Mouse (Mus musculus) spleen, postnatal 0 days (tissue): Measurements from ENCODE around the gene 1600012H06Rik. TPM values are rescaled to one million over a fixed set of nuclear protein-coding genes. Genes with fewer than 3 reads are reported as not detected.

Experiments used
- polyA plus RNA-seq: library from polyadenylated mRNA; unstranded; fragments of >200 nt; fragmentation: Nextera tagmentation; extraction: Ambion mirVana; gene quantifications from 2 replicates; pipeline ENCODE4 v1.2.1, GENCODE M21; 2015

Gene 1600012H06Rik
- 14.3 and 15.2 TPM in 2 replicates for polyA plus RNA-seq

DNA sequence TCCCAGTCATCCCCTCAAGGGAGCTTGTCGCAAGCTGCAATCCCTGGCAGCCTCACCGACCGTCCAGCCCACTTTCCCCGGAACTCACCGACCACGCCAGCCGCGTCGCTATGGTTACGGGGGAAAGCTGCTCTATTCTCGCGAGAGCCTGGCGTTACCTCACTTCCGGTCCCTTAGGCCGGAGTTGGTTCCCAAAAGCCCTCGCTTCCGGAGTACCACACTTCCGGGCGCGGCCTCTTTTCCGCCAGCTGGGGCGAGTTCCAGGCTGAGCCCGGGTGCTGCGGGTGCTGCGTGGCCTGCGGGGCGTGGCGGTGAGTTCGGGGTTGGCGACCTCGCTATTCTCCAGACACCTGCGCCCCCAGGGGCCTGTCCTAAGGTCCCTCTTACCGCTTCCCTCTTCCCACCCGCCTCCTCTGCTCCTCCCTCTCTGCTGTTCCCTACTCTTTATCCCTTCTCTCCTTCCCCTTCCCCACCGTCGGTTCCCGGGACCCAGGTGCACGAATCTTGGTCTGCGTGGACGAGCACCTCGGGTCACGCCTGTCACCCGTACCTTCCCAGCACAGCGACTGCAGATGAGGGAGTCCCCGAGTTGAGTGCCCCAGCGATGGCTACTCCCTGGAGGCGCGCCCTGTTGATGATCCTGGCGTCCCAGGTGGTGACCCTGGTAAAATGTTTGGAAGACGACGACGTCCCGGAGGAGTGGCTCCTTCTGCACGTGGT, at the start of gene 1600012H06Rik, which contains the start of gene Wdr27:
TSS of gene 1600012H06Rik (plus strand) at position 176 of the 720 bp plus-strand sequence.
TSS of gene Wdr27 (minus strand) at position 150 of the 720 bp plus-strand sequence.

DNA sequence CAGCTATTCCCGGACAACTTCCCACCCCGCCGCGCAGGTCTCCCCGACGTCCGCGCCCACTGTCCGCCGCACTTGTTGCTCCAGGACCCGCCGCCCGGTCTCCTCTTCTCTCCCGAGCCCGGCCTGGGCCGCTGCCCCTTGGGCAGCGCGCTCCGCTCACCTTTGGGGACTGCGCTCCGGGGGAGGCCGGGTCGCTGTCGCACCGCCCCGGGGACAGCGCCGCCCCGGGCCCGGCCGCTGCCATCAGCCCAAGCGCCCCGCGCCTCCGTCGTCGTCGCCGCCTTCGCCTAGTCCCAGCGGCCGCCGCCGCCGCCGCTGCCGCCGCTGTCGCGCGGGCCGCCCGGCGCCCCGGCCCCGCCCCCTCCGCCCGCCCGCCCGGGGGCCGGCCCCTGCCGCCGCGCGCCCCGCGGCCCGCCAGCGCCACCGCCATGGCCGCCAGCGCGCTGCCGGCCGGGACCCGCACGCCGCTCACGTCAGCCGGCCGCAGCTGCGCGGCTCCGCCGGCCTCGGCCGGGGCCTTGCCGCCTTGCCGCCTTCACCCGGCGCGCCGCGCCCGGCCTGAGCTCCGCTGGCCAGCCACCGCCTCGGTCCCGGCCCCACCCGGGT, 18.1 kb downstream of the 1600012H06Rik start, which contains the start of gene Phf10:
TSS of gene Phf10 (minus strand) at position 323 of the 606 bp plus-strand sequence.

GRCm38 (mm10) chr17:14978362-14979038, 35.5 kb downstream of the 1600012H06Rik start, which contains the start of the genes 9030025P20Rik and Gm3417:
Gene 9030025P20Rik (plus strand): TSS chr17:14978468.
Gene Gm3417 (minus strand): TSS chr17:14978790.

Other genes starting within 250 kb of the 1600012H06Rik start
- gene Thbs2, start 248.9 kb upstream of the 1600012H06Rik start, polyA plus RNA-seq: 6.6 and 9.0 TPM in 2 replicates
- gene Wdr27, start within 50 bp of the 1600012H06Rik start, polyA plus RNA-seq: 3.1 and 3.4 TPM in 2 replicates
- gene Phf10, start 18.1 kb downstream of the 1600012H06Rik start, polyA plus RNA-seq: 88.7 and 100 TPM in 2 replicates
- gene 9030025P20Rik, start 35.3 kb downstream of the 1600012H06Rik start, polyA plus RNA-seq: 5.7 and 8.3 TPM in 2 replicates
- gene Gm3417, start 35.6 kb downstream of the 1600012H06Rik start, polyA plus RNA-seq: 2.5 and 4.3 TPM in 2 replicates
- gene Gm3435, start 67.0 kb downstream of the 1600012H06Rik start, polyA plus RNA-seq: 4.5 and 7.6 TPM in 2 replicates
- gene Ermard, start 98.0 kb downstream of the 1600012H06Rik start, polyA plus RNA-seq: 46.4 and 50.9 TPM in 2 replicates
- gene Tcte3, start 98.3 kb downstream of the 1600012H06Rik start, polyA plus RNA-seq: 12.9 and 14.5 TPM in 2 replicates
- gene Gm3448, start 98.4 kb downstream of the 1600012H06Rik start, polyA plus RNA-seq: 8.1 and 9.6 TPM in 2 replicates